21 mouse cellular contexts compared by ENCODE assay signal in the genomic region with DNA sequence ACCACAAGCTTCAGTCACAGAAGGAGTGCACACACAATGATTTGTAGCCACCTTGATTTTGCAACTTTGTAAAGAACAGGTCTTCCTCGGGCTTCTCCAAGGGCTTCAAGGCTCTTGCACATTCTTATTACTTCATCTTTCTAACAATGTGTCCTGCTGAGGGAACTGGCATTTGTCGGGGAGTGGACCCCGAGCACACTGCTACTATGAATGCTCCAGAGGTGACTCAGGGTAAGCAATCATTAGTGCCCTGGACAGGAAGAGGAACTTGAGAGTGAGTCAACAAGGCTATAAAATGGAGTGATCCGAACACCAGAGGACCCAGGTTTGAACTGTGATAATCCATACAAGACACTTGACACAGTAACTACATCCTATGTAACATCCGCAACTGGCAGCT. TPM values are rescaled to one million over a fixed set of nuclear protein-coding genes. Genes with fewer than 3 reads are reported as not detected.
"Had no signal": no experiment of that assay in that cellular context is flagged by ENCODE, and none has a peak within 500 bp of the region (broad histone marks: within the 10 kb centered on the region; RNA-seq: fewer than 3 reads in every experiment).

No protein-coding gene starts in this region.

- H3K27me3 ChIP-seq: limb, embryonic 13.5 days; liver, embryonic 12.5 days; liver, embryonic 15.5 days; lung, embryonic 15.5 days; stomach, embryonic 15.5 days had no signal

- DNase-seq: kidney, adult 2 months; kidney, postnatal 25 days; left cerebral cortex, postnatal 4 days; liver; lung, adult 18-20 months; lung, postnatal 10 days; lung, postnatal 36 days; midbrain, embryonic 14.5 days; spleen, adult 18-20 months; thymus, postnatal 25 days had no signal

- ATAC-seq: liver, embryonic 12.5 days had no signal

- H3K27ac ChIP-seq: kidney, postnatal 0 days; layer of hippocampus, adult 2 months; limb, embryonic 13.5 days; liver, embryonic 12.5 days; liver, embryonic 15.5 days; lung, embryonic 15.5 days; stomach, embryonic 15.5 days had no signal

- H3K36me3 ChIP-seq: liver, embryonic 15.5 days had no signal

- H3K4me3 ChIP-seq: layer of hippocampus, adult 2 months; limb, embryonic 13.5 days; liver, embryonic 12.5 days; liver, embryonic 15.5 days; lung, embryonic 15.5 days; stomach, embryonic 15.5 days had no signal

- H3K4me1 ChIP-seq: limb, embryonic 13.5 days; liver, embryonic 15.5 days; lung, embryonic 15.5 days; stomach, embryonic 15.5 days had no signal

- H3K9me3 ChIP-seq: limb, embryonic 13.5 days; liver, embryonic 12.5 days; liver, embryonic 15.5 days; lung, embryonic 15.5 days; stomach, embryonic 15.5 days had no signal

RNA-seq across cellular contexts. Expression of gene Pjvk, which starts 28.1 kb away (rescaled TPM):
- total RNA-seq: left cerebral cortex, postnatal 14 days; megakaryocyte-erythroid progenitor cell, adult 5-6 weeks; midbrain, postnatal 0 days had no signal
- polyA plus RNA-seq: large intestine, adult 2 months; liver, embryonic 12.5 days; liver, embryonic 15.5 days had no signal
